ENCODE assay signal across 11 mouse cellular contexts in the genomic region with DNA sequence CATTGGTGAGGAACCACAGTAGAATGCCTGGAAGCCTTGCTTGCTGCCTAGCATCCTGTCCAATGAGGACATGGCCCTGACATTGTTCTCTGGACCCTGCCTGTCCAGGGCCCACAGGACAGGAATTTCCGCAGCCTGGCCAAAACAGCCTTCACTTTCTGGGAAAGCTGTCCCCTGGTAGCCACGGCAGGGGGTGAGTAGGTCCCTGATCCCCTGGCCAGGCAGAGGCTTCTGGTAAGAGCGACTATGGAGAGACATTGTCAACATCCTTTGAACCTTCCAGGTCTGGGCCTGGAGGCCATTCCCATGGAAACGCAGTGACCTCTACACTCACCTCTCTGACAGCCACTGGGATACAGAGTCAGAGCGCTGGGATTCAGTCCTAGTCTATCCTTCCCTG. TPM values are rescaled to one million over a fixed set of nuclear protein-coding genes. Genes with fewer than 3 reads are reported as not detected.
A peak's percentile ranks its signal among the peaks of the same experiment; 100 is the strongest.
DNase-seq lines count a peak whose midpoint lies in the region; ATAC-seq lines count a peak whose summit lies in the region.
"Had no signal": no experiment of that assay in that cellular context is flagged by ENCODE, and none has a peak within 500 bp of the region (broad histone marks: within the 10 kb centered on the region; RNA-seq: fewer than 3 reads in every experiment).

No protein-coding gene starts in this region.

- no peak for ATAC-seq in kidney, embryonic 14.5 days (ENCODE audit: low FRiP score, low TSS enrichment)
- peak; percentile 71 for ATAC-seq in liver, embryonic 16.5 days (ENCODE audit: low read depth)
- ATAC-seq: activated CD4-positive, CD25-positive, alpha-beta regulatory T cell, adult 4 months had no signal

- no peak overlapping the region for H3K4me2 ChIP-seq in kidney, embryonic 14.5 days (replicated peaks; ENCODE audit: low read depth, low read length)
- no peak overlapping the region for H3K4me2 ChIP-seq in liver, embryonic 16.5 days (ENCODE audit: low read depth, low read length)

- H3K4me1 ChIP-seq in kidney, embryonic 14.5 days (ENCODE audit: control insufficient read depth, insufficient read depth, low read length): peaks cover 15% of the 10 kb centered on the region
- H3K4me1 ChIP-seq in liver, embryonic 16.5 days (ENCODE audit: control insufficient read depth, low read depth, low read length): peaks cover 7% of the 10 kb centered on the region

- H3K27ac ChIP-seq in kidney, embryonic 14.5 days (ENCODE audit: low read depth, low read length): 0 out of 2 replicates have a peak overlapping the region, but pooled peaks have one; percentile 8
- H3K27ac ChIP-seq in liver, embryonic 16.5 days (ENCODE audit: low read length): peak overlapping the region; percentile 51

- peaks cover 33% of the 10 kb centered on the region for H3K36me3 ChIP-seq in kidney, embryonic 14.5 days (ENCODE audit: control insufficient read depth, insufficient read depth, low read length)
- peaks cover 15% of the 10 kb centered on the region for H3K36me3 ChIP-seq in liver, embryonic 16.5 days (ENCODE audit: control insufficient read depth, insufficient read depth)

- peak; percentile 62 for DNase-seq in kidney, adult 11 months
- no peak for DNase-seq in kidney, postnatal 10 days
- DNase-seq in heart, adult 9 months (ENCODE audit: low spot score in 2 of 2): peak; percentile 41 to 69
- no peak for DNase-seq in spleen, postnatal 36 days (ENCODE audit: low spot score in 2 of 2)
- no peak for DNase-seq in urinary bladder, adult 2 months (ENCODE audit: low spot score)
- no peak for DNase-seq in right cerebral cortex, postnatal 4 days
- DNase-seq: cerebellum, adult 11 months; lung, postnatal 10 days had no signal

- WGBS in kidney, embryonic 14.5 days: 41% methylated on average over 5 of the region's 5 CpGs
- 52% methylated on average over 5 of the region's 5 CpGs for WGBS in liver, embryonic 16.5 days (ENCODE audit: insufficient replicate concordance)

- H3K9me3 ChIP-seq in kidney, embryonic 14.5 days (ENCODE audit: control insufficient read depth, low read length): no peaks in the 10 kb centered on the region
- H3K9me3 ChIP-seq in liver, embryonic 16.5 days (replicated peaks; ENCODE audit: control insufficient read depth, low read length): no peaks in the 10 kb centered on the region

- no peak overlapping the region for H3K9ac ChIP-seq in kidney, embryonic 14.5 days (ENCODE audit: low read depth, low read length)
- H3K9ac ChIP-seq in liver, embryonic 16.5 days (ENCODE audit: low read depth, low read length): no peak overlapping the region

- no peak overlapping the region for H3K4me3 ChIP-seq in kidney, embryonic 14.5 days (ENCODE audit: low read length)
- H3K4me3 ChIP-seq in liver, embryonic 16.5 days (ENCODE audit: low read depth, low read length): no peak overlapping the region

- no peaks in the 10 kb centered on the region for H3K27me3 ChIP-seq in kidney, embryonic 14.5 days (ENCODE audit: control insufficient read depth, insufficient read depth, low read length)
- no peaks in the 10 kb centered on the region for H3K27me3 ChIP-seq in liver, embryonic 16.5 days (ENCODE audit: control insufficient read depth, insufficient read depth, low read depth, low read length)

RNA-seq across cellular contexts. Expression of a gene that starts 16.8 kb away (rescaled TPM):
- polyA plus RNA-seq in kidney, embryonic 14.5 days (2014; fragmentation: Nextera tagmentation; extraction: Ambion mirVana): 269 and 294 TPM in 2 replicates
- 177 and 180 TPM in 2 replicates for polyA plus RNA-seq in liver, embryonic 16.5 days (2015; fragmentation: Nextera tagmentation; extraction: Ambion mirVana)
- polyA plus RNA-seq in urinary bladder, adult 2 months (2012; rRNA removed): 147 and 157 TPM in 2 replicates

RNA-seq across cellular contexts. Expression of a gene that starts 44.5 kb away (rescaled TPM):
- polyA plus RNA-seq in kidney, embryonic 14.5 days (2014; fragmentation: Nextera tagmentation; extraction: Ambion mirVana): 4.2 and 6.2 TPM in 2 replicates
- polyA plus RNA-seq in liver, embryonic 16.5 days (2015; fragmentation: Nextera tagmentation; extraction: Ambion mirVana): 1.1 and 1.2 TPM in 2 replicates
- polyA plus RNA-seq in urinary bladder, adult 2 months (2012; rRNA removed): 5.2 and 5.5 TPM in 2 replicates

RNA-seq across cellular contexts. Expression of a gene that starts 58.6 kb away (rescaled TPM):
- 188 and 247 TPM in 2 replicates for polyA plus RNA-seq in kidney, embryonic 14.5 days (2014; fragmentation: Nextera tagmentation; extraction: Ambion mirVana)
- 119 and 125 TPM in 2 replicates for polyA plus RNA-seq in liver, embryonic 16.5 days (2015; fragmentation: Nextera tagmentation; extraction: Ambion mirVana)
- 122 TPM in 2 replicates for polyA plus RNA-seq in urinary bladder, adult 2 months (2012; rRNA removed)

Comparison
In these comparisons a context has a peak if more than half of its experiments do, and no peak if none do; other contexts are left out.
1. DNase-seq: peak in kidney, adult 11 months (single experiment) and heart, adult 9 months (2 of 2); none in kidney, postnatal 10 days (single experiment), spleen, postnatal 36 days (0 of 2), urinary bladder, adult 2 months (single experiment) and right cerebral cortex, postnatal 4 days (single experiment).